Mouse (Mus musculus): ENCODE data around the gene Flt3l.

GRCm38 (mm10) chr7:45123186-45123570 lies 13.1 kb downstream of the Flt3l start:
- no peak for TF ChIP-seq POLR2A (IDR thresholded peaks at IDR 0.05; ENCODE audit: borderline replicate concordance, extremely low read depth, insufficient read depth, insufficient read length, poor library complexity, severe bottlenecking)
- no peak for TF ChIP-seq CTCF (IDR thresholded peaks at IDR 0.05; ENCODE audit: borderline replicate concordance, extremely low read depth, insufficient read depth, insufficient read length)

Measured in brain, embryonic 14.5 days (tissue).